Mouse (Mus musculus): ENCODE measurements at regions not wholly inside any gene's neighbourhood (a gene's known extent, or its start where the extent isn't known, plus 50 kb on each side); places are given as distances from the start of the nearest gene placed in this dataset.
"Not testable (repeated sequence)": the region's sequence is repeated elsewhere in the genome, so short reads cannot be mapped to it uniquely, and the experiment has no call there.

- Histone ChIP-seq H3K4me2 (peak overlapping the region; percentile 34), H3K4me3 (peak overlapping the region; percentile 33)
- H3K4me1 ChIP-seq; H3K9me3 ChIP-seq; H3K27ac ChIP-seq; H3K27me3 ChIP-seq (replicated peaks); H3K9ac ChIP-seq; H3K36me3 ChIP-seq (replicated peaks): not testable (repeated sequence)
- ATAC-seq (replicated peaks) = peak; percentile 99
- 59% methylated on average over 34 of the region's 47 CpGs for WGBS
Observed at GRCm38 (mm10) chr8:20557609-20558008, 57.1 kb upstream of the Gm21119 start.

Measured in midbrain, embryonic 15.5 days (tissue).